Mouse (Mus musculus) liver, adult 2 months (tissue): ENCODE data around the gene Xpot.

Experiments used
- CTCF ChIP-seq: fragments of 200-500 bp; IDR thresholded peaks from 2 replicates; pipeline ENCODE4 v1.5.1; 2011; ENCODE audit warnings: low read depth, low read length, control low read depth
- POLR2A ChIP-seq: fragments of 200-500 bp; IDR thresholded peaks from 2 replicates; pipeline ENCODE4 v1.6.1; 2011; ENCODE audit warnings: low read length, control low read depth; ENCODE audit not compliant: insufficient read depth; ENCODE audit errors: extremely low read depth

GRCm38 (mm10) chr10:121640944-121641271, 14.8 kb upstream of the Xpot start:
- no peak for TF ChIP-seq POLR2A
- TF ChIP-seq CTCF = no peak
